Mouse (Mus musculus) ES-CJ7 (cell line): Measurements from ENCODE around the gene Kif26b.

ENCODE experiments used
- DNase-seq: peaks from one replicate; pipeline ENCODE4 v3.0.0; 2011; ENCODE audit warnings: low read depth, low spot score

Kif26b gene

GRCm38 (mm10) chr1:178528431-178529351, at the start of gene Kif26b:
Gene Kif26b (plus strand): TSS chr1:178529125.
- peak; percentile 73 for DNase-seq

GRCm38 (mm10) chr1:178483854-178484253, 45.1 kb upstream of the Kif26b start:
- no peak for DNase-seq

GRCm38 (mm10) chr1:178485138-178485867, 43.6 kb upstream of the Kif26b start:
- DNase-seq = no peak

GRCm38 (mm10) chr1:178485868-178486220, 43.1 kb upstream of the Kif26b start:
- no peak for DNase-seq

DNA sequence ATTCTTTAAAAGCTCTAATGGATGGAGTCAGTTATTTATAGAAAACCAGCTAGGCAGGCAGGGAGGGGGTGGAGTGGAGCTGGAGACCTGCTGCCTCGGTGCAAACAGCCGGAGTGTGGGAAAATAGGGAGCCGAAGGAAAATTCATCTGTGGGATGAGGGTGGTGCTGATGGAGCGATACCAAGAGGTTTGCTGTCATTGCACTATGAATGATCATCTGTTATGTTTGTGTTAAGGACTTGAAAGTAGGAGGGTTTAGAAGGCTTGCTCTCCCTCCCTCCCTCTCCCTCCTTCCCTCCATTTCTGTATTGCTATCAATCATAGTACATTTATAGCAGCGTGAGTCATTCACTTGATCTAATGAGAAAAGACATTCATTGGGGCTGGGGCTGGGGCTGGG, 42.1 kb upstream of the Kif26b start:
- DNase-seq = no peak

DNA sequence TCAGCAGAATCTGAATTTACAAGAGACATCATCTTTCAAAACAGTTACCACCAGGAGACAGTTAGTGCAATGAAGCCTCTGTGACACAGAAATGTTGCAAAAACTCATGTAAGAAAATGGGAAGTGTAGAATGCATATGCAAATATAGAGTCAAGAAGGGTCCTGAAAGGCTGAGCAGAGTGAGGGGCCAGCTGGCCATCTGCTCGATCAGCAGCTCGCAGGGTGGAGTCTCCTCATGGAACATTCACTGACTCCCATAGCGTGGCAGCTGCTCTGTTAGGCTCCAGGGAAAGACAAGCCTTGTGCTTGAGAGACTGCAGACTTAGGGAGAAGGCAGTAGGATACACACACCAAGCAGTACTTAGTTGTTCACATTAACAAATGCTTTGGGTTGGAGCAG, 39.8 kb upstream of the Kif26b start:
- DNase-seq = no peak

GRCm38 (mm10) chr1:178491733-178492132, 37.2 kb upstream of the Kif26b start:
- DNase-seq = no peak

- DNase-seq = no peak
Observed at GRCm38 (mm10) chr1:178492493-178492892, 36.4 kb upstream of the Kif26b start.

- peak; percentile 53 for DNase-seq
Observed at GRCm38 (mm10) chr1:178496186-178496585, 32.7 kb upstream of the Kif26b start.

DNA sequence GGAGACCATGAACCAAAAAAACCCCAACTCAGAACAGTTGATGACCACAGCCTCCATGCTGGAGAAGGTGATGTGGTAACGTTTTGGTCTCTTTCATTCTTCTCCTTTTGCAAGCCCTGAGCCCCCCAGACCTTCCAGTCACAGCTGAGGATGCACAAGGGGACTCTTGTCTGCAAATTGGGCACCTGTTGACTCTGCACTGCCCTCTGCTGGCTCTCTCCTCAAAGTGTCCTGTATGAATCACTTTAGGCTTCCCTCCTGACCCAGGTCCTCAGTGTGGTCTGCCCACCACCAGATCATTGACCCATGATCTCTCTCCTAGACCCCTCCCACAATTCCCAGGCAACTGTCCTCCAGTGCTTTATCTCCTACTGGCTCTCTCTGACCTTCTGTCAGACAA, 32.1 kb upstream of the Kif26b start:
- DNase-seq = peak; percentile 76

- DNase-seq = peak; percentile 81
Observed at GRCm38 (mm10) chr1:178506938-178507337, 22.0 kb upstream of the Kif26b start.

DNA sequence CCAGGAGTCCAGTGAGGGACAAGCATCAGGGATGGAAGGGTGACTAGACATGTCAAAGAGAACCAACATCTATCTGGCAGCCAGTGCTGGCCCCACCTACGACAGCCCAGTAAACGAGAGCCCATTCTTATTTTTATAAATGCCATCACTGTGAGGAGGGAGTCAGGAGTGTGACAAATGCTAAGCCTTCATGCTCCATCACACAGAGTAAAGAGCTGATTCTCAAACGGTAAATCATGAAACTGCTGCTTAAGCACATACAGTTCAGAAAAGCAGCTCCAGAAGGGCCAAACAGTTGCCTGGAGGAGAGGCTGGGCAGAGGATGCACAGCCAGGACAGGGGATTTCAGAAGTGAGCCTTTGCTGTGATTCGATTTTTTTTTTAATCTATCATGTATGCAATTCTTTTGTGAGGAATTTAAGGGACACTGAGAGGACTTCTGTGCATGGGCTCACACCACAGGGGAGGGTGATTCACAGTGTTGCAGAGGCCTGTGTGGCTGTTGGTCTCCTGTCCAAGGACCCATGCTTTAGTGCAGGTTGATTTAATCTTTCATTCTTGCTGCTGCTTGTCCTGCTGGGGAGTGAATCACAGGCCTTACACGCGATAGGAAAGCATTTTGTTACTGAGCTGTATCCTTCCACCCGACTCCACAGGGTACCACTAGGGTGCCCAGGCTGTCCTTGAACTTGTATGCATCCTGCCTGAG, 16.4 kb upstream of the Kif26b start:
- DNase-seq = no peak

DNA sequence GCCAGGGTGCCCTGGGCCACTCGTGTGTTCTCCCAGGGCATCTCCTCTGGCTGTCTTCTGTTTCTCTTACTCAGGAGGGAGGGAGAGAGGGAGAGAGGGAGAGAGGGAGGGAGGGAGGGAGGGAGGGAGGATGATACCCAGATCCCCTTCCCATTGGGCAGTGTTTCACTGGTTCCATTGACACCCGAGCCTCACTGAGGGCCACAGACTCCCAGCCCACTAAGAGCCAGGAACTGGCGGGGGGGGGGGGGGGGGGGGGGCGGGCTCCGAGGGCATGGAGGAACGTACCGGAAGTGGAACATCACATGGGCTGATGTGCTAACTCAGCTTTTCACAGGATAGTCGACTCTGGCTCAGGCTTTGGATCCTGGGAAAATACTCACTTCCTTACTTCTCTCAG, 15.0 kb upstream of the Kif26b start:
- DNase-seq = no peak

- no peak for DNase-seq
Observed at GRCm38 (mm10) chr1:178515839-178516238, 13.1 kb upstream of the Kif26b start.

GRCm38 (mm10) chr1:178522389-178522788, 6.5 kb upstream of the Kif26b start:
- no peak for DNase-seq

DNA sequence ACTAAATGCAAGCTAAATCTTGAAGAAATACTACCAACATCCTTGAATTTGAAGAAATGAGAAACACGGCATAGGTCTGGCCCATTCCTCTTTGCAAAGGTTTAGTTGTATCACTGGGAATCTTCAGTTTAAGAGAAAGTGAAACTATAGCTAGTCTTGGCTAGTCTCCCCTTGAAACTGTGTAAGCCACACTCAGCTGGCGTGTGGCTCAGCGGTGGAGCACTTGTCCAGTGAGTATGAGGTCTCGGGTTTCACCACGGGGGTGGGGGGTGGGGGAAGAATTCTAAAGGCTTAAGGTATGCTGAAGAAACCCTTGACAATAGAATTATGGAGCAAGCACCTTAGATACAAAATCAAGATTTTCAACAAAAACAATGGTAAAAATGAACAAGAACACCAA, 5.8 kb upstream of the Kif26b start:
- DNase-seq = no peak

DNA sequence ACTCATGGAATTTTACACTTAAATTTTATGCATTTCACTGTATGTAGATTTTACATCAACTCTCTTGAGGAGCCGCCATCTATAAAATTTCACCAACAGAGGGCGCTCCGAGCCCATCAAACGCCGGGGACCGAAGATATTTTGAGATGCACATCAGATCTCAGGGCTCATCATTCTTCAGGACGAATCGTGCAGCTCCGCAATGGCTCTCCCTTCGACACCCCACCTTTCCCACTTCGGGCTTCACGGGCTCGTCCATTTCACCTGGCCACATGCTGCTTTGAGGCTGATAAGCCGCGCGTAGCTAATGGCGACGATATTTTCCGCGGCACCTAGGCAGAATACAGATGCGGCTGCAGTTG, 1.8 kb upstream of the Kif26b start:
- peak; percentile 87 for DNase-seq

DNA sequence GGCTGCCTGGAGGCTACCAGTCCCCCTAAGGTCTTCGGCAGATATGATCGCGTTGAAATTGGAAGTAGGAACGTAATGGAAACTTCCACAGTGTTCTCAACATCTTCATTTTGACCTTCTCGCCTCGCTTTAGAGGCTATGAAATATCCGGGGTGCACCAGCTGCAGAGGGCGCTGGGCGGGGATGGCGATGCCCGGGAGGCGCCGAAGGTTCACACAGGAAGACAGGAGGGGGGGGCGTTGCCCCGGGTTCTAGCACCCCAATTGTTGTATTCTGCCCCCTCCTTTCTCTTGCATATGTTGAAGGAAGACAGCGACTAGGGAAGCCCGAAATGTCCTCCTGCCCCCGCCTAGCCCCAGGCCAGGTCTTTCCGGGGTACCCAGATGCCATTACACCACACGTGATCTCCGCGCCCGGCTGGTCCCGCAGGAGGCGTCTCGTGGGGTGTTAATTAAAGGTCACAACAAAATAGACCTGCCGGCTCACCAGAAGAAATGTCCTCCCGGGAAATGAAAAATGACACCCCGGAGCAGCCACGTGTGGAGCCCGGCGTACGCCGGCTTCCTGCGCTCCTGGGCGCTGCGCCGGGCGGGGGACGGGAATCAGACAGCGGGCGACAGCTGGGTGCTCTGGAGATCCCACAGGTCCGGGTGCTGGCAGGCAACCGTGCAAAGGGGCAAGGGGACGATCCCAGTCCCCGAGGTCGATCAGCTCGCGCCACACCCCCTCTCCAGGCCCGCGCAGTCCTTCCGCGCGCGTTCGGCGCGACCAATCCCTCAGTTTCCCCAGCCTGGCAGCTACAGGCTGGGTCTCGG, 1.2 kb upstream of the Kif26b start:
- DNase-seq = peak; percentile 41

- DNase-seq = peak; percentile 57
Observed at GRCm38 (mm10) chr1:178529512-178530300, 781 bp downstream of the Kif26b start.

- peak; percentile 83 for DNase-seq
Observed at GRCm38 (mm10) chr1:178530301-178531078, 1.6 kb downstream of the Kif26b start.
